Mouse (Mus musculus) CD8-positive naive resting alpha-beta T cell, adult 2 months (primary cell): Measurements from ENCODE around the gene Mrgpra3.

Source experiments
- DNase-seq, 2 experiments: peaks; one replicate each; pipeline ENCODE4 v3.0.0; 2022; ENCODE audit warnings: low read depth in 2 of 2, low spot score in 2 of 2

Mrgpra3 gene

GRCm38 (mm10) chr7:47601272-47601671 lies at the start of gene Mrgpra3:
Gene Mrgpra3 (minus strand): TSS chr7:47601372.
- no peak for DNase-seq
